In genomic region chr9:44391466-44391865, GRCm38 (mm10) we compare ENCODE assay signal across 8 mouse cellular contexts. TPM values are rescaled to one million over a fixed set of nuclear protein-coding genes. Genes with fewer than 3 reads are reported as not detected.
A peak's percentile ranks its signal among the peaks of the same experiment; 100 is the strongest.
DNase-seq lines count a peak whose midpoint lies in the region; ATAC-seq and TF ChIP-seq lines count a peak whose summit lies in the region.
"Had no signal": no experiment of that assay in that cellular context is flagged by ENCODE, and none has a peak within 500 bp of the region (broad histone marks: within the 10 kb centered on the region; RNA-seq: fewer than 3 reads in every experiment).

No protein-coding gene starts in this region.

- H3K4me3 ChIP-seq in cortical plate, adult 2 months (ENCODE audit: insufficient read depth, low read length) = no peak overlapping the region
- no peak overlapping the region for H3K4me3 ChIP-seq in heart, embryonic 13.5 days
- no peak overlapping the region for H3K4me3 ChIP-seq in layer of hippocampus, adult 2 months
- H3K4me3 ChIP-seq: heart, embryonic 15.5 days had no signal

- H3K9ac ChIP-seq in heart, embryonic 13.5 days = no peak overlapping the region
- H3K9ac ChIP-seq: heart, embryonic 15.5 days had no signal

- CTCF ChIA-PET in Patski (lab: Charles Lee) = no interaction called here

- H3K9me3 ChIP-seq in heart, embryonic 13.5 days = no peaks in the 10 kb centered on the region
- H3K9me3 ChIP-seq: heart, embryonic 15.5 days had no signal

- 35% methylated on average over 4 of the region's 4 CpGs for whole genome bisulfite sequencing in heart, embryonic 13.5 days

- H3K27ac ChIP-seq in cortical plate, adult 2 months (ENCODE audit: insufficient read depth, low read length) = no peak overlapping the region
- no peak overlapping the region for H3K27ac ChIP-seq in heart, embryonic 13.5 days (replicated peaks)
- H3K27ac ChIP-seq in layer of hippocampus, adult 2 months = no peak overlapping the region
- H3K27ac ChIP-seq: heart, embryonic 15.5 days had no signal

- no peaks in the 10 kb centered on the region for H3K4me1 ChIP-seq in cortical plate, adult 2 months (ENCODE audit: control insufficient read depth, insufficient read depth, low read length)
- peaks cover 6% of the 10 kb centered on the region for H3K4me1 ChIP-seq in heart, embryonic 13.5 days

- no peaks in the 10 kb centered on the region for H3K27me3 ChIP-seq in Patski
- H3K27me3 ChIP-seq in heart, embryonic 13.5 days (replicated peaks) = no peaks in the 10 kb centered on the region
- H3K27me3 ChIP-seq: heart, embryonic 15.5 days had no signal

- in situ Hi-C loops in Patski (cut with MboI; ENCODE audit: low pct_unique_long_range_greater_than_20kb) = no loop called here

- peak; percentile 44 for ATAC-seq in Patski
- ATAC-seq in heart, embryonic 13.5 days (ENCODE audit: extremely low read depth, insufficient number of reproducible peaks, low FRiP score, low TSS enrichment) = 0 out of 2 replicates have a peak, but pooled peaks have one; percentile 32

- peak; percentile 48 to 63 for DNase-seq in CD8-positive naive resting alpha-beta T cell, adult 2 months (ENCODE audit: low read depth in 2 of 2, low spot score in 2 of 2)
- no peak for DNase-seq in Patski (ENCODE audit: low read depth, low spot score)
- peak in 1 of 2 experiments; percentile 76 for DNase-seq in layer of hippocampus, adult 2 months (ENCODE audit: low spot score in 2 of 2)
- DNase-seq in lung, postnatal 14 days = peak; percentile 87
- peak; percentile 81 for DNase-seq in right cerebral cortex, postnatal 14 days

- no peak for TF ChIP-seq CTCF in Patski (IDR thresholded peaks at IDR 0.05)
- peak; percentile 67 for TF ChIP-seq CTCF in cortical plate, adult 2 months (IDR thresholded peaks at IDR 0.05; ENCODE audit: extremely low read depth, insufficient read depth, low read length)
- peak; percentile 90 for TF ChIP-seq CTCF in layer of hippocampus, adult 2 months (conservative IDR thresholded peaks at IDR 0.05)

- no peak for TF ChIP-seq POLR2A in cortical plate, adult 2 months (IDR thresholded peaks at IDR 0.05; ENCODE audit: extremely low read depth, insufficient read depth, low read length)

- peaks cover 64% of the 10 kb centered on the region for H3K36me3 ChIP-seq in heart, embryonic 13.5 days

- POLR2A ChIA-PET in Patski (lab: Charles Lee) = interaction anchor here (0.6 kb wide), 1 partner anchor 472 kb away, joined by 5 read pairs; no protein-coding TSS in a partner anchor

- no peak overlapping the region for H3K4me2 ChIP-seq in heart, embryonic 13.5 days
- H3K4me2 ChIP-seq: heart, embryonic 15.5 days had no signal

RNA-seq across cellular contexts. Expression of gene Slc37a4, which starts 5.2 kb away (rescaled TPM):
- polyA plus RNA-seq in Patski (2021) = 28.7 TPM
- 49.9 and 58.8 TPM in 2 replicates for polyA plus RNA-seq in cortical plate, adult 2 months (2012; rRNA removed)
- 31.4 and 36.4 TPM in 2 replicates for polyA plus RNA-seq in heart, embryonic 13.5 days (2015; fragmentation: Nextera tagmentation; extraction: Ambion mirVana)
- 10 to 100 TPM; 29.5 to 30.2 TPM for total RNA-seq in layer of hippocampus, adult 2 months (2021)

RNA-seq across cellular contexts. Expression of gene Hyou1, which starts 12.2 kb away (rescaled TPM):
- polyA plus RNA-seq in Patski (2021) = 190 TPM
- polyA plus RNA-seq in cortical plate, adult 2 months (2012; rRNA removed) = 55.4 and 56.7 TPM in 2 replicates
- 16.0 and 17.5 TPM in 2 replicates for polyA plus RNA-seq in heart, embryonic 13.5 days (2015; fragmentation: Nextera tagmentation; extraction: Ambion mirVana)
- 100 to 1,000 TPM; 113 to 127 TPM for total RNA-seq in layer of hippocampus, adult 2 months (2021)

RNA-seq across cellular contexts. Expression of gene Rps25, which starts 15.5 kb away (rescaled TPM):
- 764 TPM for polyA plus RNA-seq in Patski (2021)
- 559 and 574 TPM in 2 replicates for polyA plus RNA-seq in cortical plate, adult 2 months (2012; rRNA removed)
- polyA plus RNA-seq in heart, embryonic 13.5 days (2015; fragmentation: Nextera tagmentation; extraction: Ambion mirVana) = 1,048 and 1,209 TPM in 2 replicates
- 100 to 1,000 TPM; 710 to 726 TPM for total RNA-seq in layer of hippocampus, adult 2 months (2021)

RNA-seq across cellular contexts. Expression of gene Trappc4, which starts 15.9 kb away (rescaled TPM):
- 66.3 TPM for polyA plus RNA-seq in Patski (2021)
- 83.8 and 88.1 TPM in 2 replicates for polyA plus RNA-seq in cortical plate, adult 2 months (2012; rRNA removed)
- polyA plus RNA-seq in heart, embryonic 13.5 days (2015; fragmentation: Nextera tagmentation; extraction: Ambion mirVana) = 78.9 and 89.7 TPM in 2 replicates
- 10 to 100 TPM; 63.9 to 75.2 TPM for total RNA-seq in layer of hippocampus, adult 2 months (2021)

RNA-seq across cellular contexts. Expression of gene Ccdc84, which starts 26.9 kb away (rescaled TPM):
- polyA plus RNA-seq in Patski (2021) = 30.5 TPM
- polyA plus RNA-seq in cortical plate, adult 2 months (2012; rRNA removed) = 46.7 and 48.0 TPM in 2 replicates
- polyA plus RNA-seq in heart, embryonic 13.5 days (2015; fragmentation: Nextera tagmentation; extraction: Ambion mirVana) = 19.6 and 21.4 TPM in 2 replicates
- 10 to 100 TPM; 21.5 to 25.7 TPM for total RNA-seq in layer of hippocampus, adult 2 months (2021)
